Mouse (Mus musculus): Measurements from ENCODE around the gene Ifnl3. TPM values are rescaled to one million over a fixed set of nuclear protein-coding genes. Genes with fewer than 3 reads are reported as not detected.
"Not testable (repeated sequence)": the region's sequence is repeated elsewhere in the genome, so short reads cannot be mapped to it uniquely, and the experiment has no call there.

Gene Ifnl3
- not detected in 2 replicates for polyA plus RNA-seq (2014; fragmentation: Nextera tagmentation; extraction: Ambion mirVana)

GRCm38 (mm10) chr7:28522536-28522935 lies at the start of gene Ifnl3:
Gene Ifnl3 (plus strand): TSS chr7:28522836.
- H3K9ac ChIP-seq (replicated peaks; ENCODE audit: low read depth, low read length); H3K27ac ChIP-seq (ENCODE audit: low read depth, low read length); H3K9me3 ChIP-seq (ENCODE audit: control insufficient read depth, low read length); H3K36me3 ChIP-seq (ENCODE audit: control insufficient read depth, insufficient read depth, low read length); H3K27me3 ChIP-seq (ENCODE audit: control insufficient read depth, insufficient read depth, low read length); H3K4me3 ChIP-seq (ENCODE audit: low read depth, low read length); H3K4me2 ChIP-seq (ENCODE audit: low read depth, low read length); H3K4me1 ChIP-seq (ENCODE audit: control insufficient read depth, insufficient read depth, low read length); ATAC-seq (ENCODE audit: low read depth): not testable (repeated sequence)
- 84% methylated on average over 5 of the region's 6 CpGs for WGBS

DNA sequence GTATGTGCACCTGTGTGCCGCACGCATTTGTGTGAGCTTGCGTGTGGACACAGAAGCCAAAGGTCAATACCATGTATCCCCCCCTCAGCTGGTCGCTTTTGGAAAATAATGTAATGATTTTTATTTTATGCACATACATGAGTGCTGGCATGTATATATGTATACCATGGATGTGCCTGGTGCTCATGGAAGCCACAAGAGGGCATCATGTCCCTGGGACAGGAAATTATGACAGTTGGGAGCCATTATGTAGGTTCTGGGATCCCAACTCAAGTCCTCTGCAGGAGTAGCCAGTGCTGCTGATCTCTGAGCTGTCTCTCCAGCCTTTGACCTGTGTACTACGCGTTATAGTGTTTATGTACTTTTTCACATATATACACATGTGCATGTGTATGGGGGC lies 46.4 kb upstream of the Ifnl3 start:
- Histone ChIP-seq H3K27me3 (ENCODE audit: control insufficient read depth, insufficient read depth, low read length) (no peaks in the 10 kb centered on the region), H3K27ac (ENCODE audit: low read depth, low read length) (no peak overlapping the region), H3K4me2 (ENCODE audit: low read depth, low read length) (no peak overlapping the region), H3K4me1 (ENCODE audit: control insufficient read depth, insufficient read depth, low read length) (no peaks in the 10 kb centered on the region), H3K9ac (replicated peaks; ENCODE audit: low read depth, low read length) (no peak overlapping the region), H3K36me3 (ENCODE audit: control insufficient read depth, insufficient read depth, low read length) (no peaks in the 10 kb centered on the region), H3K4me3 (ENCODE audit: low read depth, low read length) (no peak overlapping the region), H3K9me3 (ENCODE audit: control insufficient read depth, low read length) (no peaks in the 10 kb centered on the region)
- 90% methylated on average over 6 of the region's 6 CpGs for WGBS
- no peak for ATAC-seq (ENCODE audit: low read depth)

GRCm38 (mm10) chr7:28477363-28477762 lies 45.3 kb upstream of the Ifnl3 start:
- no peaks in the 10 kb centered on the region for H3K4me1 ChIP-seq (ENCODE audit: control insufficient read depth, insufficient read depth, low read length)

GRCm38 (mm10) chr7:28478854-28479253 lies 43.8 kb upstream of the Ifnl3 start:
- H3K4me2 ChIP-seq (ENCODE audit: low read depth, low read length), result no peak overlapping the region
- 5% methylated on average over 8 of the region's 8 CpGs for WGBS
- H3K4me3 ChIP-seq (ENCODE audit: low read depth, low read length), result no peak overlapping the region
- ATAC-seq (ENCODE audit: low read depth), result no peak
- no peaks in the 10 kb centered on the region for H3K27me3 ChIP-seq (ENCODE audit: control insufficient read depth, insufficient read depth, low read length)
- H3K9me3 ChIP-seq (ENCODE audit: control insufficient read depth, low read length), result no peaks in the 10 kb centered on the region
- no peak overlapping the region for H3K27ac ChIP-seq (ENCODE audit: low read depth, low read length)
- no peaks in the 10 kb centered on the region for H3K4me1 ChIP-seq (ENCODE audit: control insufficient read depth, insufficient read depth, low read length)
- no peak overlapping the region for H3K9ac ChIP-seq (replicated peaks; ENCODE audit: low read depth, low read length)
- H3K36me3 ChIP-seq (ENCODE audit: control insufficient read depth, insufficient read depth, low read length), result no peaks in the 10 kb centered on the region

More at GRCm38 (mm10) chr7:28477363-28477762, 45.3 kb upstream of the Ifnl3 start:
- Histone ChIP-seq H3K9ac (replicated peaks; ENCODE audit: low read depth, low read length) (no peak overlapping the region), H3K4me3 (ENCODE audit: low read depth, low read length) (no peak overlapping the region), H3K9me3 (ENCODE audit: control insufficient read depth, low read length) (no peaks in the 10 kb centered on the region), H3K27me3 (ENCODE audit: control insufficient read depth, insufficient read depth, low read length) (no peaks in the 10 kb centered on the region), H3K4me2 (ENCODE audit: low read depth, low read length) (no peak overlapping the region), H3K27ac (ENCODE audit: low read depth, low read length) (no peak overlapping the region), H3K36me3 (ENCODE audit: control insufficient read depth, insufficient read depth, low read length) (no peaks in the 10 kb centered on the region)
- WGBS, result 83% methylated on average over 5 of the region's 5 CpGs
- ATAC-seq (ENCODE audit: low read depth), result no peak

- H3K27ac ChIP-seq (ENCODE audit: low read depth, low read length), result no peak overlapping the region
- 76% methylated on average over 11 of the region's 11 CpGs for WGBS
- no peak overlapping the region for H3K4me3 ChIP-seq (ENCODE audit: low read depth, low read length)
- no peaks in the 10 kb centered on the region for H3K4me1 ChIP-seq (ENCODE audit: control insufficient read depth, insufficient read depth, low read length)
- H3K9me3 ChIP-seq (ENCODE audit: control insufficient read depth, low read length), result no peaks in the 10 kb centered on the region
- no peak overlapping the region for H3K4me2 ChIP-seq (ENCODE audit: low read depth, low read length)
- H3K27me3 ChIP-seq (ENCODE audit: control insufficient read depth, insufficient read depth, low read length), result no peaks in the 10 kb centered on the region
- no peak for ATAC-seq (ENCODE audit: low read depth)
- H3K9ac ChIP-seq (replicated peaks; ENCODE audit: low read depth, low read length), result no peak overlapping the region
- H3K36me3 ChIP-seq (ENCODE audit: control insufficient read depth, insufficient read depth, low read length), result no peaks in the 10 kb centered on the region
Measured at GRCm38 (mm10) chr7:28482854-28483253, 39.8 kb upstream of the Ifnl3 start.

GRCm38 (mm10) chr7:28484192-28484591 lies 38.4 kb upstream of the Ifnl3 start:
- WGBS, result 16% methylated on average over 4 of the region's 4 CpGs
- H3K9me3 ChIP-seq (ENCODE audit: control insufficient read depth, low read length), result no peaks in the 10 kb centered on the region

DNA sequence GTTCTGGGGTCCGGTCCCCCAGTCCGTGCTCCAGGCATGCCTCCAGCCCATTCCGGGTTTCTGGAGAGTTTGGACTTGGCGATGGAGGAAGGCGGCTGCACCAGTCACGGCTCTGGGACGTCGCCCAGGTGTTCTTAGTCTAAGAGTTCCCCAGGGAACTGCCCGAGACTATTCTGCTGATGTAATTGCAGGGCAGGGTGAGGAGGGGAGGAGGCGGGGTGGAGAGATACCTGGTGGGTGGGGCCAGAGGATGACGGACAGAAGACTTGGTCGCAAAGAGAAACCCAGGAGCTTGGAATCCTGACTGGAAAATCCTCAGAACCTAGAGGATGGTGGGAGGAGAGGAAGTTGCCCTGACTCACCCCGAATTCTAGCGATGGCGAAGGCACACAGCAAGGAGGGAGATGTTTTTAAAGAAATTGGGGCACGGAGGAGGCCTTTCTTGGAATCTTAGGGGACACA lies 34.6 kb upstream of the Ifnl3 start:
- no peak for ATAC-seq (ENCODE audit: low read depth)
- Histone ChIP-seq H3K4me2 (ENCODE audit: low read depth, low read length) (peak overlapping the region; percentile 36), H3K9me3 (ENCODE audit: control insufficient read depth, low read length) (no peaks in the 10 kb centered on the region), H3K27ac (ENCODE audit: low read depth, low read length) (no peak overlapping the region), H3K4me1 (ENCODE audit: control insufficient read depth, insufficient read depth, low read length) (no peaks in the 10 kb centered on the region), H3K9ac (replicated peaks; ENCODE audit: low read depth, low read length) (no peak overlapping the region), H3K36me3 (ENCODE audit: control insufficient read depth, insufficient read depth, low read length) (no peaks in the 10 kb centered on the region), H3K4me3 (ENCODE audit: low read depth, low read length) (no peak overlapping the region), H3K27me3 (ENCODE audit: control insufficient read depth, insufficient read depth, low read length) (no peaks in the 10 kb centered on the region)
- WGBS, result 5% methylated on average over 16 of the region's 16 CpGs

More at GRCm38 (mm10) chr7:28484192-28484591, 38.4 kb upstream of the Ifnl3 start:
- no peaks in the 10 kb centered on the region for H3K4me1 ChIP-seq (ENCODE audit: control insufficient read depth, insufficient read depth, low read length)
- no peaks in the 10 kb centered on the region for H3K36me3 ChIP-seq (ENCODE audit: control insufficient read depth, insufficient read depth, low read length)
- no peak overlapping the region for H3K27ac ChIP-seq (ENCODE audit: low read depth, low read length)
- no peaks in the 10 kb centered on the region for H3K27me3 ChIP-seq (ENCODE audit: control insufficient read depth, insufficient read depth, low read length)
- ATAC-seq (ENCODE audit: low read depth), result no peak
- H3K4me2 ChIP-seq (ENCODE audit: low read depth, low read length), result no peak overlapping the region
- H3K9ac ChIP-seq (replicated peaks; ENCODE audit: low read depth, low read length), result no peak overlapping the region
- no peak overlapping the region for H3K4me3 ChIP-seq (ENCODE audit: low read depth, low read length)

DNA sequence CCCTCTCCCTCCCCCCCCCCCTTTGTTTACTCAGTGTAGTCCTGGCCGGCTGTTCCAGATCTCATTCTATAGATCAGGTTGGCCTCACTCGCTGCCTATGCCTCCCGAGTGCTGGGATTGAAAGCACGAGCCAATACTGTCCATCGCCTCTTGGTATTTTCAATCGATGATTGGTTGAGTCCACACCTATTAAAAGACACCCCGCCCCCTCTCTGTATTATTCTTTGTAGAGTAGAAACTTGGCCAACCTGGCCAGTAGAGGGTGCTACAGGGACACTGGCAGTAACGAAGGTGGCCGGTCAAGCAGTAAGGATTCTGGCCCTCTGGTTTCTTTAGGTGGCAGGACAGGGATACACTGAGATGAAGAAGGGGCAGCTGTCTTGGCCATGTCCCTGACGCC lies 32.2 kb upstream of the Ifnl3 start:
- H3K4me2 ChIP-seq (ENCODE audit: low read depth, low read length), result no peak overlapping the region
- no peaks in the 10 kb centered on the region for H3K36me3 ChIP-seq (ENCODE audit: control insufficient read depth, insufficient read depth, low read length)
- no peak for ATAC-seq (ENCODE audit: low read depth)

GRCm38 (mm10) chr7:28490903-28491302 lies 31.7 kb upstream of the Ifnl3 start:
- no peak for ATAC-seq (ENCODE audit: low read depth)
- no peaks in the 10 kb centered on the region for H3K9me3 ChIP-seq (ENCODE audit: control insufficient read depth, low read length)
- H3K9ac ChIP-seq (replicated peaks; ENCODE audit: low read depth, low read length), result no peak overlapping the region
- no peaks in the 10 kb centered on the region for H3K27me3 ChIP-seq (ENCODE audit: control insufficient read depth, insufficient read depth, low read length)
- no peak overlapping the region for H3K27ac ChIP-seq (ENCODE audit: low read depth, low read length)
- H3K4me2 ChIP-seq (ENCODE audit: low read depth, low read length), result no peak overlapping the region
- H3K4me3 ChIP-seq (ENCODE audit: low read depth, low read length), result no peak overlapping the region
- WGBS, result 33% methylated on average over 14 of the region's 14 CpGs
- no peaks in the 10 kb centered on the region for H3K36me3 ChIP-seq (ENCODE audit: control insufficient read depth, insufficient read depth, low read length)
- no peaks in the 10 kb centered on the region for H3K4me1 ChIP-seq (ENCODE audit: control insufficient read depth, insufficient read depth, low read length)

More for the DNA sequence above, 32.2 kb upstream of the Ifnl3 start:
- Histone ChIP-seq H3K4me1 (ENCODE audit: control insufficient read depth, insufficient read depth, low read length) (no peaks in the 10 kb centered on the region), H3K27ac (ENCODE audit: low read depth, low read length) (no peak overlapping the region), H3K27me3 (ENCODE audit: control insufficient read depth, insufficient read depth, low read length) (no peaks in the 10 kb centered on the region), H3K9me3 (ENCODE audit: control insufficient read depth, low read length) (no peaks in the 10 kb centered on the region), H3K9ac (replicated peaks; ENCODE audit: low read depth, low read length) (no peak overlapping the region), H3K4me3 (ENCODE audit: low read depth, low read length) (no peak overlapping the region)
- 3% methylated on average over 10 of the region's 10 CpGs for WGBS

All from neural tube, embryonic 14.5 days (tissue).